Mouse (Mus musculus) embryonic facial prominence, embryonic 11.5 days (tissue): Measurements from ENCODE around the gene Axl. TPM values are rescaled to one million over a fixed set of nuclear protein-coding genes. Genes with fewer than 3 reads are reported as not detected.

ENCODE experiments used
- ATAC-seq: fragments of 200-750 bp; cut with Nextera tagmentation; replicated peaks from 2 replicates; pipeline ENCODE4 v1.8.0; 2017; ENCODE audit warnings: low read depth; ENCODE audit not compliant: insufficient number of reproducible peaks, low FRiP score, low TSS enrichment
- DNase-seq: peaks from one replicate; pipeline ENCODE4 v3.0.0-alpha.2; 2015; ENCODE audit warnings: low spot score
- H3K27ac ChIP-seq: fragments of 300-500 bp; sonication (generic); replicated peaks from 2 replicates; pipeline ENCODE4 v1.5.1; 2014; ENCODE audit warnings: mild to moderate bottlenecking, low read depth, low read length, control low read depth
- H3K27me3 ChIP-seq: fragments of 300-500 bp; sonication (generic); 2 replicates; pipeline ENCODE4 v1.6.1; 2014; ENCODE audit warnings: mild to moderate bottlenecking, low read length, moderate library complexity, mixed read lengths; ENCODE audit not compliant: control insufficient read depth, insufficient read depth
- H3K36me3 ChIP-seq: fragments of 300-500 bp; sonication (generic); replicated peaks from 2 replicates; pipeline ENCODE4 v1.6.1; 2014; ENCODE audit warnings: low read depth, mild to moderate bottlenecking, low read length, moderate library complexity, mixed read lengths; ENCODE audit not compliant: control insufficient read depth, insufficient read depth
- H3K4me1 ChIP-seq: fragments of 300-500 bp; sonication (generic); 2 replicates; pipeline ENCODE4 v1.6.1; 2014; ENCODE audit warnings: low read length, mixed read lengths; ENCODE audit not compliant: control insufficient read depth, insufficient read depth
- H3K4me2 ChIP-seq: fragments of 300-500 bp; sonication (generic); 2 replicates; pipeline ENCODE4 v1.6.1; 2014; ENCODE audit warnings: low read depth, mild to moderate bottlenecking, control low read depth, low read length, moderate library complexity
- H3K4me3 ChIP-seq: fragments of 300-500 bp; sonication (generic); 2 replicates; pipeline ENCODE4 v1.5.1; 2014; ENCODE audit warnings: low read depth, low read length, control low read depth
- H3K9ac ChIP-seq: fragments of 300-500 bp; sonication (generic); replicated peaks from 2 replicates; pipeline ENCODE4 v1.6.1; 2014; ENCODE audit warnings: mild to moderate bottlenecking, control low read depth, low read length
- H3K9me3 ChIP-seq: fragments of 300-500 bp; sonication (generic); replicated peaks from 2 replicates; pipeline ENCODE4 v1.6.1; 2016; ENCODE audit warnings: mild to moderate bottlenecking, low read length, inconsistent platforms, mixed read lengths; ENCODE audit not compliant: control insufficient read depth
- WGBS: fragments of 180-500 bp; shearing (Covaris S2); extraction: QIAGEN DNeasy Blood & Tissue Kit; methylation state at CpG from one replicate; pipeline ENCODE4 v1.1.7; 2014; 5-methylcytosine and 5-hydroxymethylcytosine counted together
- polyA plus RNA-seq: library from polyadenylated mRNA; unstranded; fragments of >200 nt; fragmentation: Nextera tagmentation; extraction: Ambion mirVana; gene quantifications from 2 replicates; pipeline ENCODE4 v1.2.1, GENCODE M21; 2014

Gene Axl
- polyA plus RNA-seq, 1 experiment from 2014 or later = 36.4 TPM

DNA sequence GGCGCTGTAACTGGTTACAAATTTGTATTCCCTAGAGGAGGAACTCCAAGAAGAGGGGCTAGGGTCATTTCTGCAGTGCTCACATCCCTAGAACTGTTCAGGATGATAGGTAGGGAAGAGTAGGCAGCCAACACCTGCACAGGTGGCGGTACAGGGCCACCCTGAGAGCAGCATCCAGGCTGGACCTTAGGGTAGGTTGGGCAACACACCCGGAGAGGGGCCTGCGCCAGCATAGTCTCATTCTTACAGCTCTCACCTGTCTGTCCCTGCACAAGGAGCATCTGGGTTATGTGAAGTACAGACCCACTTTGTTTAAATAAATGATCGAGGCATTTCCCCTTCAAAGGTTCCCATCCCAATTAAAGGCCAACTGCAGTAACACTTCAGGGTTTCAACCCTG is 67.7 kb downstream of the Axl start:
- Histone ChIP-seq H3K27me3 (no peaks in the 10 kb centered on the region), H3K4me2 (no peak overlapping the region), H3K4me1 (no peaks in the 10 kb centered on the region), H3K36me3 (peaks cover 29% of the 10 kb centered on the region), H3K4me3 (no peak overlapping the region), H3K27ac (no peak overlapping the region), H3K9ac (no peak overlapping the region), H3K9me3 (no peaks in the 10 kb centered on the region)
- WGBS = 91% methylated on average over 5 of the region's 5 CpGs
- ATAC-seq (no peak), DNase-seq (no peak)

DNA sequence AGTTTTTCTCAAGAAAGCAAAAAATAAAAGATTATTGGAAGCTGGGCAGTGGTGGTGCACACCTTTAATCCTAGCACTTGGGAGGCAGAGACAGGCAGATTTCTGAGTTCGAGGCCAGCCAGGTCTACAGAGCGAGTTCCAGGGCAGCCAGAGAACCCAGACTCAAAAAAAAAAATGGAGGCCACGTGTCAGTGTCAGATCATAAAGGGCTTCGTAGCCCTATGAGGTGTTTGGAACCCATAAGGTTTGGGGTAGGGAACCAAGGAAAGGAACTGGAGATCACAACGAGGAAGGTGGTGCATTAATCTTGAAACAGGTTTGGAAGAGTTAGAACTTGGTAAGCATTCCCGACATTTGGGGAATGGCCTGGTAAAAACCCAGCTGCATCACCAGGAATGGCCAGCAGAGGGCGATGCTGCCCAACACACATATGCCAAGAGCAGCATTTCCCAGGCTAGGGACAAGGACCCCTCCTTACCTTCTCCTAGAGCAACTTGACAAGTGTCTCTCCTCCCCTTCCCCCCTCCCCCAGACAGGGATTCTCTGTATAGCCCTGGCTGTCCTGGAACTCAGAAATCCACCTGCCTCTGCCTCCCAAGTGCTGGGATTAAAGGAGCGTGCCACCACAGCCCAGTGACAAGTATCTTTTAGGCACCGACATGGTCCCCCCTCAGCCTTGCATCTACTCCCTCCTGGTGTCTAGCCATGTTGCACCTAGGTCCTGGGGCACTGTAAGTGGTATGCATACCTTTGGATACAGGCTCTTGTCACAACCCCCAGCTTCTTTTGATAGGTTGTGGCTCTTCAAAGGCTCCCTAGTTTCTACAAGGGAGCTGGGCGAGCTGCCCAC is 68.5 kb downstream of the Axl start:
- DNase-seq = peak; percentile 81
- peaks cover 31% of the 10 kb centered on the region for H3K36me3 ChIP-seq
- no peak overlapping the region for H3K4me3 ChIP-seq
- 60% methylated on average over 10 of the region's 10 CpGs for WGBS
- peak; percentile 46; the same call in 1 of the 2 replicates for ATAC-seq
- no peak overlapping the region for H3K27ac ChIP-seq
- H3K9me3 ChIP-seq = no peaks in the 10 kb centered on the region
- H3K9ac ChIP-seq = no peak overlapping the region
- H3K27me3 ChIP-seq = no peaks in the 10 kb centered on the region
- H3K4me2 ChIP-seq = no peak overlapping the region
- H3K4me1 ChIP-seq = no peaks in the 10 kb centered on the region

DNA sequence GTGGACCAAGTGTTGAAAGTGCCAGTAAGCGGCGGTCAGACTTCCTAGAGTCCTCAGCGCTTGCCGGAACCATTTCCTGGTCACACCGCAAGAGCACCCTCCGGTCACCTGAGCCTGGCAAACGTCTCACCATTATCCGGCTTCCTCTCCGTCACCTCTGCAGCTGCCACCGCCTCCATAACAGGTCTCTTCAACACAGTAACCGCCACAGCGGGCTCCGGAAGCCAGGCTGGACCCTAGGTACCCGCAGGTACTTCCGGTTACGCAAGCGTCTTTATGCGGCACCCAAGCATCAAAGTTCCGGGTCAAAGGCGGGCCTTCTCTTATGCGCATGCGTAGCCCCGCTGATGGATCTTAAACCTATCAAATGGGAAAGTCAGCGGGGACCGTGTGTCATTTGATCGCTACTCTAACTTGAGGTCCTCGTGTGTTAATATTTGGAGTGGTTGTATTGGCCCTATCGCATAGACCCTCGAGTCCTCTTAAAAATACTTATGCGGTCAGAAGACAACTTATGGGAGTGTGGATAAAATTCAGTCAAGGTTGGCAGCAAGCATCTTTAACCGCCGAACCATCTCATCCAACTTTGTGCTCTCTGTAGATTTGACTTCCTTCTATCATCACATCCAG is 69.6 kb downstream of the Axl start, which contains the start of gene Ccdc97:
TSS of gene Ccdc97 (minus strand) at position 301 of the 630 bp plus-strand sequence.
- peak; percentile 96 for DNase-seq
- H3K36me3 ChIP-seq = peaks cover 30% of the 10 kb centered on the region
- 5% methylated on average over 32 of the region's 32 CpGs for WGBS

DNA sequence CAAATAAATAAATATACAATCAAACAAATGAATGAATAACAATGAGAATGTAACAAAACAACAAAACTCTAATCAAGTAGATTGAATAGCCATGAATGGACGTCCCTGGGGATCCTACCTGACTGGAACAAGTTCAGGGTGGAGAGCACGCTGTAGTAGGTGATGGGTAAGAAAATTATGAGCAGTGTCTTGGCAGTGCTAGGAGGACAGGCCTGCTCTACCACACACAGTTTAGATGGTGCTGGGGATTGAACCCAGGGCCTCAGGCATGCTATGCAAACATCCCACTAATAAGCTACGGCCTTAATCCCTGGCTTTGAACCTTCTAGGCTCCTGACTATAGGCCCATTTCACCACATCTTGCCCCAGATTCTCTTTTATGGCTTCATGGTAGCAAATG is 71.0 kb downstream of the Axl start:
- no peak overlapping the region for H3K4me2 ChIP-seq
- WGBS = 90% methylated on average over 3 of the region's 3 CpGs
- H3K9me3 ChIP-seq = no peaks in the 10 kb centered on the region
- no peaks in the 10 kb centered on the region for H3K27me3 ChIP-seq
- no peak overlapping the region for H3K4me3 ChIP-seq
- no peak overlapping the region for H3K9ac ChIP-seq
- peaks cover 21% of the 10 kb centered on the region for H3K36me3 ChIP-seq
- H3K27ac ChIP-seq = no peak overlapping the region
- ATAC-seq = no peak
- DNase-seq = no peak
- H3K4me1 ChIP-seq = peaks cover under 1% of the 10 kb centered on the region; the same call in 1 of the 2 replicates

More for the DNA sequence above, 69.6 kb downstream of the Axl start, which contains the start of gene Ccdc97:
- H3K4me2 ChIP-seq = peak within 1 kb of the TSS; percentile 76
- no peaks in the 10 kb centered on the region for H3K27me3 ChIP-seq
- no peaks in the 10 kb centered on the region for H3K4me1 ChIP-seq
- peak within 1 kb of the TSS; percentile 70 for H3K4me3 ChIP-seq
- ATAC-seq = peak; percentile 71
- no peaks in the 10 kb centered on the region for H3K9me3 ChIP-seq
- peak within 1 kb of the TSS; percentile 56; the same call in 1 of the 2 replicates for H3K27ac ChIP-seq
- peak within 1 kb of the TSS; percentile 76 for H3K9ac ChIP-seq

DNA sequence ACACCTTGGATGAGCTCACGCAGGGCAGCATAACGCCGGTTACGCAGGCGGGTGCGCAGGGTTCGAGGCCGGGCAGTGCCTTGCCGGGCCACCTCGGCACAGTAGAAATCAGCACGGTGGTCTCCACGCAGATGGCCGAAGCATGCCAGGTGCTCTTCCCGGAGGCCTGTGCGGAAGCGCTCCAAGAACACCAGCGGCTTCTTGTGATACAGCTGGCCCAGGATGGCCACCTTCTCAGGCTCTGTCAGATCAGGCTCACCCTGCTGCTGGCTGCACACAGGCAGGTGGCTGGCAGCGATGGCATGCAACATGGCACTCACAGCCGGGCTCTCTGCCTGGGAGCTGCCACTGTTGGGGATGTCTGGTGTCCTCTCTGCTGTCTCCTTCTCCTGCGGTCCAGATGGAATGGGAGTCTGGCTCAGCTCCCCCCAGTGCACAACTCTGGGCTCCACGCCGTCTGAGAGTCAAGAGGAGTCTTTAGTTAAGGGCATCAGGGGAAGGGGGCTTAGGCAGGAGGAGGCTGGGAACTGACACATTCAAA is 72.7 kb downstream of the Axl start:
- Histone ChIP-seq H3K4me2 (no peak overlapping the region), H3K27ac (no peak overlapping the region), H3K36me3 (peaks cover 18% of the 10 kb centered on the region), H3K4me1 (peaks cover 10% of the 10 kb centered on the region), H3K4me3 (no peak overlapping the region), H3K27me3 (no peaks in the 10 kb centered on the region), H3K9me3 (no peaks in the 10 kb centered on the region), H3K9ac (no peak overlapping the region)
- WGBS = 95% methylated on average over 22 of the region's 22 CpGs
- DNase-seq = no peak
- ATAC-seq = no peak

DNA sequence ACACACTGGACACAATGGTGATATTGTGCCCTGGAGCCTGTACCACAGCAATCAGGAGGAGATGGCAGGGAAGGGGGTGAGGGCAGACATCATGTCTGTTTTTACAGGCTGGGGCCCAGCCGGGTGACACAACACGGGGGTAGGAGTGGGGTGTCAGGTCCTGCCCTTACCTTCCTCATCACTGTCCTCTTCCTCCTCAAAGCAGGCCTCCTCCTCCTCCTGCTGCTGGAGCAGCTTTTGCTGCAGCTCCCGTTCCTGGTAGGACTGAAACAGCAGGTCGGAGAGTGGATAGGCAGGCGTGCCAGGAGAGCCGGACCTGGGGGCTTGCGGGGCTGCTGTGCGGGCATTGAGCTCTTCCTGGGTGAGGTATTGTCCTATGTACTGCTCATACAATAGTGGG is 73.9 kb downstream of the Axl start:
- no peaks in the 10 kb centered on the region for H3K9me3 ChIP-seq
- peaks cover 17% of the 10 kb centered on the region for H3K4me1 ChIP-seq
- no peaks in the 10 kb centered on the region for H3K27me3 ChIP-seq
- no peak overlapping the region for H3K4me2 ChIP-seq
- no peak overlapping the region for H3K9ac ChIP-seq
- DNase-seq = no peak
- peaks cover 18% of the 10 kb centered on the region for H3K36me3 ChIP-seq
- 91% methylated on average over 8 of the region's 8 CpGs for WGBS
- no peak overlapping the region for H3K4me3 ChIP-seq
- H3K27ac ChIP-seq = no peak overlapping the region
- no peak for ATAC-seq

- H3K4me2 ChIP-seq = no peak overlapping the region
- H3K4me3 ChIP-seq = no peak overlapping the region
- H3K9ac ChIP-seq = no peak overlapping the region
- no peak overlapping the region for H3K27ac ChIP-seq
- DNase-seq (no peak), ATAC-seq (no peak)
- no peaks in the 10 kb centered on the region for H3K9me3 ChIP-seq
- H3K27me3 ChIP-seq = no peaks in the 10 kb centered on the region
- H3K36me3 ChIP-seq = peaks cover 18% of the 10 kb centered on the region
- H3K4me1 ChIP-seq = peaks cover 20% of the 10 kb centered on the region
- 85% methylated on average over 9 of the region's 9 CpGs for WGBS
These were observed 75.7 kb downstream of the Axl start for GRCm38 (mm10) chr7:25712801-25713200.
